Mouse (Mus musculus) bone marrow macrophage, adult 2 months (primary cell): ENCODE data around the gene Gm28230. TPM values are rescaled to one million over a fixed set of nuclear protein-coding genes. Genes with fewer than 3 reads are reported as not detected.

Experiments
- H3K27ac ChIP-seq: 2 replicates; pipeline ENCODE4 v1.5.1; 2012; ENCODE audit warnings: low read depth, low read length; ENCODE audit not compliant: insufficient read depth
- H3K4me1 ChIP-seq: 2 replicates; pipeline ENCODE4 v1.6.1; 2012; ENCODE audit warnings: low read length; ENCODE audit not compliant: control insufficient read depth, insufficient read depth
- H3K4me3 ChIP-seq: 2 replicates; pipeline ENCODE4 v1.5.1; 2012; ENCODE audit warnings: mild to moderate bottlenecking, low read length, moderate library complexity; ENCODE audit not compliant: insufficient read depth
- CTCF ChIP-seq: IDR thresholded peaks from 2 replicates; pipeline ENCODE4 v1.5.1; 2012; ENCODE audit warnings: low read depth, mild to moderate bottlenecking, low read length, moderate library complexity
- POLR2A ChIP-seq: IDR thresholded peaks from 2 replicates; pipeline ENCODE4 v1.6.1; 2012; ENCODE audit warnings: mild to moderate bottlenecking, low read depth, low read length, borderline replicate concordance
- polyA plus RNA-seq: library from polyadenylated mRNA; stranded (reverse); fragments of >200 nt; gene quantifications from 2 replicates; pipeline ENCODE4 v1.2.4, GENCODE M21; 2012; ENCODE audit not compliant: missing spikeins, insufficient read depth, insufficient read length

Gm28230 gene
- polyA plus RNA-seq, 1 experiment: not detected

DNA sequence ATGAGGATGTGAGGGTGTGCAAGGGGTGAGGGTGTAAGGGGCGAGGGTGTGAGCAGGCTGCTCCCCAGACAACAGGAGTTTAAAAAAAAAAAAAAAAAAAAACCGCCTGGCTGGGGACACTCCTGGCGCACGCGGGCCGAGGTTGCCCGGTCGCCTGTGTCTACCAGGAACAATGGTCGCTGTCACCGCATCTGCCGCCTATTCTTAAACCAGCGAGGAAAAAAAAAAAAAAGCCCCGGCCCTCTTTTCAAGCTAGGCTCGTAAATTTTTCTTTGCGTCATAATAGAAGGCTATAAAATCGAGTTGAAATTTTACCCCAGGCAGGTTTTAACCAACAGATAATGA is 6.8 kb downstream of the Gm28230 start:
- Histone ChIP-seq H3K4me1 (peaks cover 2% of the 10 kb centered on the region; the same call in 1 of the 2 replicates), H3K4me3 (no peak overlapping the region), H3K27ac (no peak overlapping the region)
- TF ChIP-seq CTCF: no peak

DNA sequence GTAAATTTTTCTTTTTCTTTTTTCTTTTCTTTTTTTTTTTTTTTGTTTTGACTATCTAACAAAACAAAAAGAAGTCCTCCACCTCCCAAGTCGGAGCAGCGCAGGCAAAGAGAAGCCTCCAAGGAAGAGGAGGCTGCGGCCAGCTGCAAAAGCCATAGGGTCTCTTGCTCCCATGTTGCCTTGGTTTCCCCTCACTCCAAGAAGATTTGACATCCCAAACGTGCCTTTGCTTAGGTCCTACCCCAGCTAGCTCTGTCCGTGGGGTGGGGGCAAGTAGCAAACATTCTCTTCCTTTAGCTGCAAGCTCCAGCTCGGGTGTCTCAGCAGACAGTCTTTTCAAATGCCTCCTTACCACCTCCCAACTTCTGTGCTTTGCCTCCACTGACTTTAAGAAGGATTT is 7.2 kb downstream of the Gm28230 start:
- no peak overlapping the region for H3K4me3 ChIP-seq
- TF ChIP-seq CTCF (no peak), POLR2A (no peak)
- H3K4me1 ChIP-seq: peaks cover 2% of the 10 kb centered on the region; the same call in 1 of the 2 replicates
- no peak overlapping the region for H3K27ac ChIP-seq

DNA sequence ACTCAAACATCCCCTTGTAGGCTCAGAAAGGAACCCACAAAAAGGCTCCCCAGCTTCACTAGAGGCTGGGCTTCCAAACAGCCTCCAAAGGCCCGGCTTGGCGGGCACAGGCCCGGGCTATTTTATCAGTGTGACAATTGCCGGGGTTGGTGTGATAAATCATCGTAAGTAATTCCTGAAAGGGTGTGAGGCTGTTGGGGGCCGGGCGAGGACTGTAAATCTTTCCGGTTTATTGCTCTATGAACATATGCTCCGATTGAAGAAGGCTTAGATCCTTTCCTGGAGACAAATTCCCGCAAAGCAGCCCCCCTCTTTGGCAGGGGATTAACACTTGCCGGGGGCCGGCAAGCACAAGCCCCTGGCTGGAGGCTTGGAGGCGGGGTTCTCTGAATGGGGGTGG is 7.9 kb downstream of the Gm28230 start:
- H3K4me3 ChIP-seq: no peak overlapping the region
- H3K27ac ChIP-seq: no peak overlapping the region
- peaks cover 2% of the 10 kb centered on the region; the same call in 1 of the 2 replicates for H3K4me1 ChIP-seq
- TF ChIP-seq CTCF (no peak), POLR2A (no peak)

DNA sequence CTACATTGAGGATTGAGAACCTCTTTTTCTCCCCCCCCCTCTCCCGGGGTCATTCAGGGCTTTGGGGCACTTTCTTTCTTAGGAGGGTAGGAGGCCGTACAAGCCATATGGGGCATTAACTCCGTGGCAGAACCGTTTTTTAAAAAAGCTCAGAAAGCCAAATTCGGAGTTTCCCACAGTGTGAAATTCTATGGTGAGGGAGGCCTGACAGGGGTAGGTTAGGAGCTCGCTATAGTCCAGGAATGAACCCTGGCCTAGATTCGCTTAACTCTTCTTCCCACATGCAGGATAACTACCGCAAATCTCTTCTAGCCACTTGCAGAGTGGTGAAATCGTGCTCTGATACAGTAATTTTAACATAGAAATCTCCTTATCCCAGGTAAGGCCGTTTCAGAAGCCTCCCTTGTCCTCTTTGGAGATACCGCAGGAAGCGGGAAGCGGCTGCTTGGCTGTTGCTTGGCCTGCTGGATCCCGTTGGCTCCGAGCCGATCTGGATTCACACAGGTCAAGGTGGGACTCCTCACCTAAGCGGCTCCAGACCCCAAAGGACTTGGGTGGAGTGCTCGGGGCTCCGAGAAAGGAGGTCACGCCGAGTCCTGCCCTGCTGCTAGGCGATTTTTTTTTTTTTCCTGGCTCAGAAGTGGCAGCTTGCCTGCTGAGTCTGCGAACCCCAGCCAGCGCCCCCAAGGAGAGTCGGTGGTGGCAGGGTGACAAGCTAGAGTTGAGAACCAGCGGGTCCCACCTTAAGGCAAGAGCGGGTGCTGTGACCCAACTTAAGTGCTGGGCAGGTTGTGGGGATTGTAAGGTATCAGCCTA is 8.7 kb downstream of the Gm28230 start:
- TF ChIP-seq CTCF (no peak), POLR2A (no peak)
- no peak overlapping the region for H3K27ac ChIP-seq
- H3K4me1 ChIP-seq: peaks cover 2% of the 10 kb centered on the region; the same call in 1 of the 2 replicates

DNA sequence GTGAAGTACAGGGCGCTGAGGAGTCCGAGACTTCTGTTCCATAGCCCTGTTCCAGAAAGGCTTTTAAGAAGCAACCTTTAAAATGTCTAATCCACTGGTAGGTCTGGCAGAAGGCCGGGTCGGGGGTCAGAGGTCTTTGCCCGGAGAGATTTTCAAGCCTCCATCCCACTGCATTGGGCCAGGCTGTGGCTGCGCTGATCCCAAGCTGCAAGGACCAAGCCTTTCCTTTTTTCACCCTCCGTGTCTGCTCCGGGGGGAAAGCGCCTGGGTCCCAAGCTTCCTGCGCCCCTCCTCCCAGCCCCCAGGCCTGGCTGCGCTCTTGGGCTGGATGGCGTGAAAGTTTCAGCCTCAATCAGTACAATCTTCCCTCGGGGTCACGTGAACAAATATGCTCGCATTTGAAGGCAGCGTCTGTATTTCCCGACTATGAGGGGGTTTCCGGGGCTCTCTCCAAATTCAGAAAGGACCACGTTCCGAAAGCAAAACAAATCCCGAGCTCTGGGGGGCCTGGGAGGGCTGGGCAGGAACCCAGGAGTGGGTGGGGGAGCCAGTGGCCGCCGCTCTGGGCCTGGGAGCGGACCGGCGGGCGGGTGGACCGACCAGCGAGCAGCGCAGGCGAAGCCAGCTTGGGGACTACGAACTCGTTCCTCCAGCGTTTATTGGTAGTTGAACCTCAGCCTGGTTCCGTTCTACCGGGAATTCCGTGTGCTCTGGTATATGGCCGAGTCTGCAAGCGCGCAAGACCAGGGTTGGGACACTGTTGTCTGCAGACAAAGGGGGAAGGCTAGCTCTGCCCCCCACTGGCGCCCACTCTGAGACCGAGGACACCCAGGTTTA is 9.5 kb downstream of the Gm28230 start:
- Histone ChIP-seq H3K4me3 (no peak overlapping the region), H3K27ac (no peak overlapping the region), H3K4me1 (peaks cover 2% of the 10 kb centered on the region; the same call in 1 of the 2 replicates)
- TF ChIP-seq POLR2A: no peak
- TF ChIP-seq CTCF: no peak

More for the DNA sequence above, 8.7 kb downstream of the Gm28230 start:
- no peak overlapping the region for H3K4me3 ChIP-seq

DNA sequence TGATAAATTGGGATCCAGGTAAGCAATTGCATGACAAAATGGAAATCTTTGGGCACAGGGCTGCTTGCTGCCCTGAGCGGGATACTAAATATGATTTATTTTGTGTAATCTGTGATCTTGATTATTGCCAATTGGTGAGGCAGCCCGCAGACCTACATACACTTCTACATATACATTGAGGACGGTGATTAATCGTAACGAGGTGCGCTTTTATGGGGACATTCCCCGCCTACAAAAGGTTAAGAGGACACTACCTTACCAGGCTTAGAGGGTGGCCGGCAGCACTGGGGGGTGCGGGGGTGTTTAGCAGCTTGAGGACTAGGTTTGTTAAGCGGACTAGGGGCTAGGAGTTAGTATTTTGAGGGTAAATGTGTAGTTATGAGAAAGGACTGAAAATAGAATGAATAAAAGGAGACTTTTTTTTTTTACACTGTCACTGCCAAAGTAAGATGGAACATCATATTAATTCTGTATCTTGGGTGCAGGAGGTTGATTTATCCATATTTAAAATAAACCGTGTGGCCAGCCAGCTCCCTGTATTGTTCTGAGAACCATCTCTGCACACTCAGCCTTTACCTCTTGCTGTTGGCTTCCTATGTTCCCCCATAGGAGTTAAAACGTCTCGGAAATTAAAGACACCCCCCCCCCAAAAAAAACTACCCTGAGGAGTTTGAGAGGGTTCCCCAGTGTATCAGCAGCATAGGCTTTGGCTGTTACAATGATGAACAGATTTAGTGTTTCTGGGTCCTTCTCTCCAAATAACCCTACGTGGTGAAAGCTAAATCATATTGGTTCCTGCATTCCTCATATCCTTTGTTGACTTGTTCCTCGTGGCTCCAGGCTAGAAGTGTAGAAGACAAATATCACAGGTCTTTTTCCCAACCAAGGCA is 10.4 kb downstream of the Gm28230 start:
- no peak for TF ChIP-seq CTCF
- TF ChIP-seq POLR2A: no peak
- H3K27ac ChIP-seq: no peak overlapping the region
- no peak overlapping the region for H3K4me3 ChIP-seq

DNA sequence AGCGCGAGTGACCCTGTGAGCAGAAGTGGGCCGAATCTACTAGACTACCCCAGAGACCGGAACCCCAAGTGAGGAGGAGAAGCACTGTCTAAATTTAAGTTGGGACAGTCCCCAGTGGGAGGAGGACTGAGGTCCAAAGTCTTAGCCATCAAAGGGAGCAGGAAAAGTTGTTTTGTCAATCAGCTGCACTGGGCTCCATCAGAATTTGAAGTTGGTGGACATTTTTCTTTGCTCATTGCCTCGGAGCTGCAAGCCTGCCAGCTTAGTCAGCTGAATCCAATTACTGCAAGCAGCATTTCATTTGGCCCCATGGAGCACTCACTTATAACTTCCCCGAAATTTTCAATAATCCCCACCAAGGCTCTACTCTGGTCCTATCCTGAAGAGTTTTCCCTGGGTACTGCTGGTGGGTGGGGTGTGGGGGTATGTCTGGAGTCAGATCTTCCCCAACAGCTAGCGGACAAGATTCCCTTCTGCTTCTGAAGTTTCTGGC is 11.1 kb downstream of the Gm28230 start:
- Histone ChIP-seq H3K4me3 (no peak overlapping the region), H3K27ac (no peak overlapping the region), H3K4me1 (peaks cover 2% of the 10 kb centered on the region; the same call in 1 of the 2 replicates)
- TF ChIP-seq CTCF: no peak
- no peak for TF ChIP-seq POLR2A

More for the DNA sequence above, 10.4 kb downstream of the Gm28230 start:
- peaks cover 2% of the 10 kb centered on the region; the same call in 1 of the 2 replicates for H3K4me1 ChIP-seq

DNA sequence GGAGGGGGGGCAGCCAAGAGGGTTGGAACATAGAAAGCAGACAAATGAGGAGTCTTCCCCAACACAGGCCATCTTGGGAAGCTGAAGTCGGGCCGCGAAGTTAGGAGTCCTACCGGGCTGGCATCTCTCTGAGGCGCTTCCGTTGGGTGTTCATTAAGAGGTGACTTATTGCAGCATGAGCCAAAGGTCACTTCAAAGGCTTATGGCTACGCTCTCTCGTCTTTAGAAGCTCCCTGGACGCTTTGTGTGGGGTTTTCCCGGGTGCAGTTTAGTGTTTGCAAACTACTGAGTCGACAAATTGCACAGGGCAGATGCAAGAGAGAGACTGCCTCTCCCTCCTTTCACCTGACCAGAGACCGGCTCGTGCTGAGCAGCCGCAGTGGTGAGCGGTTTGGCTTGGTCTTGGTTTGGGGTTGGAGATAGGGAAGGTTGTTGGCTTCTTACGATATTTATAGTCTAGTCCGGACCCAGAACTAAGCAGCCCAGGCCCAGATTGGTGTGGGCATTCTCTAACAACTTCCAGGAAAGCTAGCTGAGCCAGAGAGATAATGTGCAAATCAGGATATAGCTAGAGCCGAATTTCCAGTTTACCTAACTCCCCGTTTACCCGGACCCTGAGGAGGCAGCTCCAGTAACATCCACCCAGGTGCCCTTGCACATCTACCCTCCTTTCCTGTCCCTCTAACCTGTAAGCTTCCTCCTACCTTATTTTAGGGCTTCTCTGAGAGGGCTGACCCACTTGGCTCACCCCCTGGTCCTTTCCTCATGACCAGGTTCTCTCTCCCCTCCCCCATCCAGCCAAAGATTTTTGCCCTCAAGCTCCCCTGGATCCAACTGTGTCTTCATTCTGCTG is 12.3 kb downstream of the Gm28230 start:
- no peak for TF ChIP-seq POLR2A
- no peak for TF ChIP-seq CTCF
- no peak overlapping the region for H3K27ac ChIP-seq
- H3K4me1 ChIP-seq: no peaks in the 10 kb centered on the region
- H3K4me3 ChIP-seq: no peak overlapping the region
